Mouse (Mus musculus) kidney, postnatal 10 days (tissue): ENCODE data around the gene Il12rb1.

Experiments used
- DNase-seq: peaks from one replicate; pipeline ENCODE4 v3.0.0; 2021; ENCODE audit warnings: mixed read lengths

Il12rb1 gene

GRCm38 (mm10) chr8:70856028-70856427 lies 47.8 kb downstream of the Il12rb1 start:
- no peak for DNase-seq

DNA sequence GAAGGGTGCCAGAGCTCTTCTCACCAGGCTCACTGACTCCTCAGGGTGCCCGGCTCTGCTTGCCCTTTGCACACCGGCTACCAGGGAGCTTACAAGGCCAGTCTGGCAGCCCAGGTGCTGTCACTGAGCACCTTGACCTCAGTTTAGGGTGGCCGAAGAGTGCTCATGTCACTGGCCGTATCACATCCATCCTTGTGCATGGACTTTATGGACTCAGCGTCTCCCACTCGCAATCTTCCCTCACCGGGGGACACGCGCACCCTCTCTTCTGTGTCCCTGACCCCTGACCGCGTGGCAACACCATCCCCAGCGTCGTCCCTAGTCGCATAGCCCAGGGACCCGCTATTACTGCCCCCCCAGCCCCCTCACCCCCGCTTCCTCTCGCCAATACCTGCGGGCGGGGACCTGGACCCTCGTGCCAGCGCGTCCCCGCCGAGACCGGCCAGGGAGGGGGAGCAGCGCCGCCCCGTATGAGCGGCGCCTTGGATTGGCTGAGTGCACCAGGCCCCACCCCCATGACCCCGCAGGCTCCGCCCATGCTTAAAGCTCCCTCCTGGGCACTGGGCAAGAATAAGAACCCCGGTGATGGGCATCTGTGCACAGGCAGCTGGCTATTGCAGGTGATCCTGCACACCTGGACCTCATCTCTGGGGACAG lies 48.4 kb downstream of the Il12rb1 start:
- DNase-seq: peak; percentile 84

DNA sequence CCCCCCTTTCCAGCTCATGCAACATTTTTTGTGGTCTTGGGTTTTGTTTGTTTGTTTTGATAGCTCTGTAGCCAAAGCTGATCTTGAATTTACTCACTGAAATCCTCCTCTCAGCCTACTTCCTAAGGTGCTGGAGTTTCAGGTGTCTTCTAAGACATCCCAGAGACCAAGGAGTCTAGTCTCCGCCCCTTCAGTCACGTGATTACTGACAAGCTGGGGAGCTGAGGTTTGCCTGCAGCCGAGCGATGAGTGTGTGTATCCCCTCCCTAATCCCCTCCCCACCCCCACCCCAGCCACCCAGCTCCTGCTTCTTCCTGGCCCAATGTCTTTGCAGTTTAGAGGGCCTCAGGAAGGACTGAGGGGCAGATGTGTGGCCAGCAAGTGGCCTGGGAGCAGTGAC lies 49.3 kb downstream of the Il12rb1 start:
- no peak for DNase-seq

- peak; percentile 51 for DNase-seq
Measured at GRCm38 (mm10) chr8:70862824-70863641, 54.8 kb downstream of the Il12rb1 start, which contains the start of gene Kcnn1. Kcnn1 (minus strand) TSS chr8:70863258.

GRCm38 (mm10) chr8:70863956-70864711 lies 55.9 kb downstream of the Il12rb1 start:
- peak; percentile 51 for DNase-seq

DNA sequence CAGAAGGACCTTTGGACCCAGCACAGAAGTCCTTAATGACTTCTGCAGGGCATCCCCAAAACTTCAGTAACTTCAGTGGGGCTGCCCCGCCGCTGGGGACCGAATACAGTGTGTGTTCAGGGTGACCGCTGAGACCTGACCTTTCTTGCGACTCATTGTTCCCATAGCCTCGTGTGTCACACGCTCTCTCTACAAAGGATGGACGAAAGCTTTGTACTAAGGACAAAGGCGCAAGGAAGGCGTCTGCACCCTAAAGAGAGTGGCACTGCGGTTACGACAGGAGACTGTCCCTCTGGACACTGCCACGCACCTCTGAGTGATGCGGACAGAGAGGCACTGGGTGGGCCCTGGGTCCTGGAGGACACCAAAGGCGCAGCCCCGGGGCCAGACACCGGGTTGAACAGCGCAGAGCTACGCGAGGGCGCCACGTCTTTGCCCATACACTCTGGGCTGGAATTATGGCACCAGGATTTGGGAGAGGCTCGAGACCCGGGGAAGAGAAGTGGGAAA lies 56.5 kb downstream of the Il12rb1 start:
- peak; percentile 49 for DNase-seq

- peak; percentile 99 for DNase-seq
Measured at GRCm38 (mm10) chr8:70865350-70866000, 57.2 kb downstream of the Il12rb1 start.

DNA sequence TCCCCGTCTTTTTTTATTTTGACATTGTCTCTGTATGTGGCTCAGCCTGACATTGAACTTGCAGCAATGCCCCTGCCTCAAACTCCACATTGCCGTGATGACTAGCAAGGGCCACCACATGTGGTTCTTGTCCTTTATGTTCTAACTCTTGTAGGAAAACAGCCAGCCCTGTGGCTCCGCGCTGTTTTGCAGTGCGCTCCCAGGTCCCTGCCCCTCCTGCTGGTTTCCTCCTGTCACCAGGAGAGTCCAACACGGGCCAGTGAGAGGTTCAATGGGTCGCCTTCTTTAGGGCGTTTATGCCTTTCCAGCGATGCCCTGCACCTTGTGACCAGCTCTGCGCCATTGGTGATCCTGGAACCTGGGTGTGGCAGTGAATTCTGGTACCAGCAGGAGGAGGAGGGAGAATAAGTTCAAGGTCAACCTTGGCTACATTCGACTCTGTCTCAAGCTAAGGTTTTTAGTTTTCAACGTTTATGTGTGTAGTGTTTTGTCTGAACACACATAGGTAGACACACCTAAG lies 57.8 kb downstream of the Il12rb1 start:
- no peak for DNase-seq

- no peak for DNase-seq
Measured at GRCm38 (mm10) chr8:70866566-70866965, 58.3 kb downstream of the Il12rb1 start.

DNA sequence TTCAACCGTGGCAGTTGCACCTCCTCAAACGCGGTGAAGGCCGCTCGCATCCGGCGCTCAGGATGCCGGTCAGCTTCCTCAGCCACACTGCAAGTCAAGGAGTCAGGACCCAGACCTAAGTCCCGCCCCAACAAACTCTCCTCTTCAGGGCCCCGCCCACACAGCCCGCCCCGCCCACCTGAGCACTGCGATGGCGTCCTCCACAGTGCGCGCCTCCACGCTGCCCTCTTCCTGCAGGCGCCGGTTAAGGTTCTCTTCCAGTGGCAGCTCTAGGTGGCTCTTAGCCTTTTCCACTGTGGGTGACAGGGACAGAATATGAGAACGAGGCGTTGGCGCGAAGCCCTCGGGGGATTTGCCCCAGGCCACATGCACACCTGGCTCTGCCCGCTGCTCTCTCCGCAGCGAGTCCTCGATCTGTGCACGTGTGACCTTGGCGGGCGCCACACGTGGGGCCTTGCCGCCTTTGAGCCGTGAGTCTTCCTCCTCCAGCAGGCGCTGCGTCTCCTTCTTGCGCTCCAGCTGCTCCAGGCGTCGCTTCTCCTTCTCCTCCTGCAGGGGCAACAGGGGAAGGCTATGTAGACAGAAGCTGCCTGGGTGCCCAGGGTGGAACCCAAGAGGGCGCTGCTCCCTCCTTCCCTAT lies 60.4 kb downstream of the Il12rb1 start:
- peak; percentile 89 for DNase-seq

- DNase-seq: no peak
Measured at GRCm38 (mm10) chr8:70869199-70869571, 60.9 kb downstream of the Il12rb1 start.

DNA sequence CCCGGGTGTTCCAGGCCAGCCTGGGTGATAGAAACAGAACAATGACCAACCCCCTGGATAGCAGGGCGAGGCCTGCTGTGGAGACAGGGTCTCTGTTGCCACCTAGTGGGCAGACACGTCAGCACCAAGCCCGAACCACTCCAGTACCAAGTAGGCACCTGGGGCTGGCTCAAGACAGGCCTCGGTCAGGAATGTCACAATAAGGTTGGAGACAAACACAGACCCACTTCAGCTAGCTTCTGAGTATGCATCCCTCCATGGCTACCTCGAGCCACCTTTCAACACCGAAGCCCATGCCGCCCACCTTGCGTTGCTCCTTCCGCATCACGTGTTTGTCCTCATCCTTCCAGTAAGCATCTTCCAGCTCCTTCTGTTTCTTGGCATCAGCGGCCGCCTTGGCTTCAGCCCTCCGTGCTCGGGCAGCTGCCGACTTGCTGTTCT lies 61.4 kb downstream of the Il12rb1 start:
- DNase-seq: peak; percentile 90
